Mouse (Mus musculus) cortical plate, adult 2 months (tissue): Measurements from ENCODE around the gene Tmem44. TPM values are rescaled to one million over a fixed set of nuclear protein-coding genes. Genes with fewer than 3 reads are reported as not detected.
A peak's percentile ranks its signal among the peaks of the same experiment; 100 is the strongest.

Source experiments
- H3K27ac ChIP-seq: fragments of 200-500 bp; 2 replicates; pipeline ENCODE4 v1.5.1; 2012; ENCODE audit warnings: low read length, control low read depth, inconsistent platforms; ENCODE audit not compliant: insufficient read depth
- H3K4me1 ChIP-seq: fragments of 200-500 bp; 2 replicates; pipeline ENCODE4 v1.6.1; 2011; ENCODE audit warnings: low read length; ENCODE audit not compliant: control insufficient read depth, insufficient read depth
- H3K4me3 ChIP-seq: fragments of 200-500 bp; 2 replicates; pipeline ENCODE4 v1.5.1; 2011; ENCODE audit warnings: mild to moderate bottlenecking, low read length, control low read depth; ENCODE audit not compliant: insufficient read depth
- CTCF ChIP-seq: fragments of 200-500 bp; IDR thresholded peaks from 2 replicates; pipeline ENCODE4 v1.5.1; 2011; ENCODE audit warnings: mild to moderate bottlenecking, control low read depth, low read length; ENCODE audit not compliant: insufficient read depth; ENCODE audit errors: extremely low read depth
- POLR2A ChIP-seq: fragments of 200-500 bp; IDR thresholded peaks from 2 replicates; pipeline ENCODE4 v1.6.1; 2011; ENCODE audit warnings: mild to moderate bottlenecking, low read length, control low read depth; ENCODE audit not compliant: insufficient read depth; ENCODE audit errors: extremely low read depth
- polyA plus RNA-seq: library from polyadenylated mRNA; depleted of rRNA; stranded (reverse); fragments of >200 nt; gene quantifications from 2 replicates; pipeline ENCODE4 v1.2.3, GENCODE M21; 2012

The Tmem44 gene
- polyA plus RNA-seq, 1 experiment, result 92.0 TPM

DNA sequence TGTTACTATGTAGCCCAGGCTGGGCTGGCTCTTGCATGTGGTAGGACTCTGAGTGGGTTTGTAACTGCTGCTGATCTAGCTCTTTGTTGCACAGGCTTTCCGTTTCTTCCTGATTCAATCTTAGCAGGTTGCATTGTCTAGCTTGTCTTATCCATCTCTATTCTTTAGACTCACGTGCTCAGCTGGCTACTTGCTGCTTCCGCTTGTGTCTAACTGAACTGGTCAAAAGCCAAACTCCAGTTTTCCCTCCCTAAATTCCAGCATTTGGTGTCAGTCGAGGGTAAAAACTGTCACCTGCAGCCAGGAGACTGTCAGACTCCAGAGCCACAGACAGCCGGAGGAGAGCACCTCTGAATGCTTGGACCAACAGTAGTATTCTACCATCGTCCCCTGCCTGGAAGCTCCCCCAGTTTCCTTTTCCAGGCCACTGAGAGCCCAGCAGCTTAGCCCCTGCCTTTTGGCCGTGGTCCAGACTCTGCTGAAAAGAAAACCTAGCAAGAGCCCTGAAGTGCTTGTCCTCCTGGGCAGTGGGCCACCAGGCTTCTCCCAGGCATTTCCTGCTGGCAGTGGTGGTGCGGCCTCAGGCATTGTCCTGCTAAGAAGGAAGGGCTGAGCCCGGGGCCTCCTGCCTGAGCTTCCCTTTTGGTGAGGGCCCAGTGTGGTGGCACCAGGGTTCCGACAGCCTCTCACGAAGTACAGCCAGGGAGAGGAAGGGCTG lies 2.1 kb upstream of the Tmem44 start:
- Histone ChIP-seq H3K4me1 (no peaks in the 10 kb centered on the region; the same call in 1 of the 2 replicates), H3K4me3 (no peak overlapping the region), H3K27ac (peak overlapping the region; percentile 39)
- TF ChIP-seq POLR2A, result no peak
- TF ChIP-seq CTCF, result no peak

DNA sequence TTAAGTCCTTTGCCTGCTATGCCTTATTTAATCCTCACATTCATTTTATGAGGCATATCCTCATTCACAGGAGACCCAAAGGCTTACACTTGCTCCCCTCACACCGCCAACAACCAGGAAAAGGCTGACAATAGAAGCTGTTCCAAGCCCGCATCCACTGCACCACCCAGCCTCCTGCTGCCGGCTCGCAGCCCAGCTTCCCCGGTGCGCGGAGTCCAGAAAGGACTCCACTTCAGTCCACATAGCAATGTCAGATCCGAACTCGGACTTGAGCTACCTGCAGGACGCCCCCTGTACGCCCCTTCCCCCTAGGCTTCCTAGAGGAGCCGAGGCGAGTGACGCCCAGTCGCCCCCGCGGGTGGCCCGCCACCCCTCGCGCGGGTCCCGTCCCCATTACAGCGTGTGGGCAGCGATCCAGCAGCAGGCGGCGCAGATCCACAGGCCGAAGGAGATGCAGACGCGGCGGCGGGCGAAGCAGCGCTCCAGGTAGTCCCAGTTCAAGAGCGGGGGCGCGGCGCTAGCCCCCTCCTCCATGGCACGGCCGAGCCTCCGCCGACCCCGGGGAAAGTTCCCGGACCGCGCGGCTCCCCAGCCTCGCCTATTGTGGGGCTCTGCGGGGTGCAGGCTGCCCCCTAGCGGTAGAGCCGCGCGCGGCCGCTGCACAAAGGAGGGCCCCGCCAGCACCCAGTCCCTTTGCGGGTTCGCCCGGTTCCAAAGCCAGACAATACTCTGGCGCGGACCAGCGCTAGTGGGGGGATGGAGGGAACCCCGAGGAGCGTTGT lies 485 bp downstream of the Tmem44 start:
- peak overlapping the region; percentile 82 for H3K4me3 ChIP-seq
- no peaks in the 10 kb centered on the region; the same call in 1 of the 2 replicates for H3K4me1 ChIP-seq
- TF ChIP-seq CTCF, result peak; percentile 30; the same call in 1 of the 2 replicates
- no peak for TF ChIP-seq POLR2A
- H3K27ac ChIP-seq, result peak overlapping the region; percentile 82

- no peaks in the 10 kb centered on the region; the same call in 1 of the 2 replicates for H3K4me1 ChIP-seq
- H3K27ac ChIP-seq, result no peak overlapping the region
- H3K4me3 ChIP-seq, result peak overlapping the region; percentile 82
- TF ChIP-seq POLR2A, result no peak
- no peak for TF ChIP-seq CTCF
These were observed 1.1 kb downstream of the Tmem44 start for GRCm38 (mm10) chr16:30549516-30549915.

DNA sequence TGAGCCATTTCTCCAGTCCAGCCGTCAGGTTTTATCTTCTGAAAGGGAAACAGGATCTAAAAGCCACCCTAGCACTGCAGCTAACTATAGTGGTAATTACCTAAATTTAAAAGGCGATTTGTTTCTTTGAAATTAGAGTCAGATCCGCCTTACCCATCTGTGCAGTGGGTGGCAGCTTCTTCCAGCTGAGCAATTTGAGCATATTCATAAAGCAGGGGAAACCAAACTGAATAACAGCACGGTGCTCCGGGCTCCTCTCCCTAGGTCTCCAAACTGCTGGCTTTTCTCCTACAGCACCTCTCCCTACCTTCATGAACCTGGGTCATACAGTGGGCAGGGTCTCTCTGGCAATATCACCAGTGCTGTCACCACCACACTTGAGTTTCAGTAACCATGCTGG lies 2.4 kb downstream of the Tmem44 start:
- no peak overlapping the region for H3K27ac ChIP-seq
- TF ChIP-seq CTCF, result no peak
- peak; percentile 65; the same call in 1 of the 2 replicates for TF ChIP-seq POLR2A
- H3K4me3 ChIP-seq, result peak overlapping the region; percentile 82
- no peaks in the 10 kb centered on the region; the same call in 1 of the 2 replicates for H3K4me1 ChIP-seq

DNA sequence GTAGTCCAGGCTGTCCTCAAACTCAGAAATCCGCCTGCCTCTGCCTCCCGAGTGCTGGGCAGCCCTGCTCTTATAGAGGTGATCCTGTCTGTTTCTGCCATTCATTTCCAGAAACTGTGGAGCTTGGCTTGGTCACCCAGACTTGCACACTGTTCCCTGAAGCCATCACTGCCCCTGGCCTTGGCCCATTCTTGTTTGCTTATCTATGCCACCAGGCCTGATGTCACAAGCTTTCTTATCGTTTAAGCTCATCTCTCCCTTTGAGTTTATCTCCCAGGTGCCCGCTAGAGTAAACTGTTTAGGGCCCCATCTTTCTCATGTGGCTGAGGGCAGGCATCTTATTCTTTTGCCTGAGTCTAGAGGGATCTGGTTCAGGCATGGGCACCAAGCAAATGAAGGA lies 5.9 kb downstream of the Tmem44 start:
- no peak for TF ChIP-seq CTCF
- peaks cover under 1% of the 10 kb centered on the region; the same call in 1 of the 2 replicates for H3K4me1 ChIP-seq
- no peak overlapping the region for H3K27ac ChIP-seq

GRCm38 (mm10) chr16:30543386-30543785 lies 7.3 kb downstream of the Tmem44 start:
- no peak overlapping the region for H3K27ac ChIP-seq
- peaks cover 1% of the 10 kb centered on the region; the same call in 1 of the 2 replicates for H3K4me1 ChIP-seq
- TF ChIP-seq CTCF (no peak), POLR2A (no peak)
- H3K4me3 ChIP-seq, result no peak overlapping the region

More for the DNA sequence above, 5.9 kb downstream of the Tmem44 start:
- H3K4me3 ChIP-seq, result no peak overlapping the region

DNA sequence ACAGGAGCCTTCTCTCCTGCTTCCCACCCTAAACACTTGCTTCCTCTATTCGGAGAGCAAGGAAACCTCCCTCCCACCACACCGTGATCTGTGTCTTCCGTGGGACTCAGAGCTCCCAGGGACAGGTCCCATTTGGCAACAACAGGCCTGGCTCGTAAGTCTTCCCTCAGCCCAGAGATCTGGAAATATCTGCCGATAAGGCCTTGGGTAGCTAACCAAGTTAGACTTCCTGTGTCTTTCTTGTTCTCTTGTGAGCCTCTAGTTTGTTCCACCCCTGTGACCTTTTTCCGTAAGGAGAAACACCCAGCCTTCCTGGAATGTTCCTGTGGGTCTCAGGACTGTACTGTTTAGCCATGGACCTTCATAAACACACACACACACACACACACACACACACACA lies 7.8 kb downstream of the Tmem44 start:
- H3K4me3 ChIP-seq, result no peak overlapping the region
- TF ChIP-seq CTCF (no peak), POLR2A (no peak)

GRCm38 (mm10) chr16:30540107-30541001 lies 10.3 kb downstream of the Tmem44 start:
- TF ChIP-seq CTCF (no peak), POLR2A (no peak)
- Histone ChIP-seq H3K27ac (no peak overlapping the region), H3K4me1 (peaks cover 1% of the 10 kb centered on the region; the same call in 1 of the 2 replicates), H3K4me3 (no peak overlapping the region)

More for the DNA sequence above, 7.8 kb downstream of the Tmem44 start:
- Histone ChIP-seq H3K27ac (no peak overlapping the region; the same call in 1 of the 2 replicates), H3K4me1 (peaks cover 1% of the 10 kb centered on the region; the same call in 1 of the 2 replicates)

- Histone ChIP-seq H3K4me1 (peaks cover 1% of the 10 kb centered on the region; the same call in 1 of the 2 replicates), H3K27ac (no peak overlapping the region), H3K4me3 (no peak overlapping the region)
- TF ChIP-seq POLR2A, result no peak
- TF ChIP-seq CTCF, result peak; percentile 54
These were observed 11.2 kb downstream of the Tmem44 start for GRCm38 (mm10) chr16:30539433-30539832.
